In the genomic region with DNA sequence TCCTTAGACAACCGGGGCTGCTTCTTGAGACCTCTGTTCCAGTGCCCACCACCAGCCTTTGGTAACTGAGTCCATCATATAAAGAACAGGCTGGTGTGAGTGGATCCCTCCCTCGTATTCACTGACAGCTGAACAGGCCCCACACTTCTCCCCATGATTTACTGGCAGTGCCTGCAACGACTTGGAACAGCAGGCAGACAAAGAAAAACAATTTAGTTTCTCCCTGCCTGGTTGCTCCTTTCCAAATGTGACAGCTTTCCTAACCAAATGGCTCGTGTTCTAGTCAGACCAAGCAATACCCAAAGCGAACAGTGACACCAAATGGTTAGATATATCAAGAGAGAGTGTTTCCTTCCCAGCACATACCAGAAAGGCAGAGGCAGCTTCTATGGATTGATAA, we compare ENCODE assay signal across 8 mouse cellular contexts.
DNase-seq lines count a peak whose midpoint lies in the region; ATAC-seq and TF ChIP-seq lines count a peak whose summit lies in the region.

No protein-coding gene starts in this region.

- no peak for TF ChIP-seq EP300 in stomach, postnatal 0 days (optimal IDR thresholded peaks at IDR 0.05)

- no peak overlapping the region for H3K9ac ChIP-seq in stomach, postnatal 0 days (ENCODE audit: low read length)

- 0 out of 2 replicates have a peak, but pooled peaks have one; percentile 7 for TF ChIP-seq CTCF in stomach, postnatal 0 days (IDR thresholded peaks at IDR 0.05; ENCODE audit: low read depth)

- WGBS in stomach, postnatal 0 days, result 40% methylated on average over 5 of the region's 5 CpGs

- no peak overlapping the region for H3K27ac ChIP-seq in stomach, postnatal 0 days (replicated peaks)

- ATAC-seq in stomach, postnatal 0 days (ENCODE audit: low FRiP score, low TSS enrichment), result no peak

- H3K4me1 ChIP-seq in stomach, postnatal 0 days (replicated peaks; ENCODE audit: control insufficient read depth, insufficient read depth), result no peaks in the 10 kb centered on the region

- H3K27me3 ChIP-seq in stomach, postnatal 0 days (ENCODE audit: control insufficient read depth, insufficient read depth, low read length), result no peaks in the 10 kb centered on the region

- H3K36me3 ChIP-seq in stomach, postnatal 0 days (ENCODE audit: control insufficient read depth, insufficient read depth, low read length), result no peaks in the 10 kb centered on the region

- no peak overlapping the region for H3K4me3 ChIP-seq in stomach, postnatal 0 days (ENCODE audit: low read depth, low read length)

- peak; percentile 6 for DNase-seq in gastrocnemius, postnatal 25 days
- no peak for DNase-seq in gastrocnemius, postnatal 4 days (ENCODE audit: low spot score in 2 of 2)
- DNase-seq in right cerebral cortex, adult 18-20 months, result peak; percentile 5
- DNase-seq in right cerebral cortex, postnatal 14 days, result no peak
- peak; percentile 70 for DNase-seq in layer of hippocampus, adult 9-10 months (ENCODE audit: low spot score)
- no peak for DNase-seq in stomach, postnatal 0 days (ENCODE audit: low spot score)
- DNase-seq in urinary bladder, postnatal 25 days (ENCODE audit: low spot score), result no peak
- DNase-seq in thymus, postnatal 36 days, result no peak

- no peak overlapping the region for H3K4me2 ChIP-seq in stomach, postnatal 0 days (replicated peaks; ENCODE audit: low read depth)

- H3K9me3 ChIP-seq in stomach, postnatal 0 days (ENCODE audit: control insufficient read depth, low read length), result no peaks in the 10 kb centered on the region

Comparison
In these comparisons a context has a peak if more than half of its experiments do, and no peak if none do; other contexts are left out.
1. DNase-seq: peak in gastrocnemius, postnatal 25 days (single experiment), right cerebral cortex, adult 18-20 months (single experiment) and layer of hippocampus, adult 9-10 months (single experiment); none in gastrocnemius, postnatal 4 days (0 of 2), right cerebral cortex, postnatal 14 days (single experiment), stomach, postnatal 0 days (single experiment), urinary bladder, postnatal 25 days (single experiment) and thymus, postnatal 36 days (0 of 2).